Mouse (Mus musculus): ENCODE measurements around the gene Ankrd10. TPM values are rescaled to one million over a fixed set of nuclear protein-coding genes. Genes with fewer than 3 reads are reported as not detected.

The Ankrd10 gene
- polyA plus RNA-seq, 1 experiment from 2014 or later, result 71.4 TPM

DNA sequence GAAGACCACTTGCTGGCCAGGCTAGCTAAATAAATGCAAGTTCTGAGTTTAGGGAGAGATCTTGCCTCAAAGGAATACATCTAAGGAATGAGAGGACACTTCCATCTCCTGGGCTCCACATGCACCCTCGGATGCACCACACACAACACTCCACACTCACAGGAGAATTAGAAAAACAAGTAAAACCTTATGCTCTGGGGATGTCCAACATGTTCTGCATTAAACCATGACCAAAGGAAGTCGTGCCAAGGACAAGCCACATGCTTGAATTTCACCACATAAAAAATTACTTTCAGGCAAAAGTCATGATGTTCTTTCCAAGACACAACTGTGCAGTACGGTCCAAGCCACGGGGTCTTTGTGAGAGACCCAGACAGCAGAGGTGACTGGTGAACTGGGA is 43.7 kb downstream of the Ankrd10 start:
- no peaks in the 10 kb centered on the region for H3K4me1 ChIP-seq (ENCODE audit: control insufficient read depth, insufficient read depth, low read depth, low read length)
- H3K9me3 ChIP-seq (ENCODE audit: control insufficient read depth, low read length), result no peaks in the 10 kb centered on the region
- H3K27ac ChIP-seq (ENCODE audit: low read depth, low read length), result no peak overlapping the region
- no peaks in the 10 kb centered on the region for H3K27me3 ChIP-seq (replicated peaks; ENCODE audit: control insufficient read depth, insufficient read depth, low read length)
- 81% methylated on average over 4 of the region's 4 CpGs for WGBS
- no peak overlapping the region for H3K4me2 ChIP-seq (ENCODE audit: low read length)
- H3K36me3 ChIP-seq (ENCODE audit: control insufficient read depth, insufficient read depth, low read length), result no peaks in the 10 kb centered on the region
- H3K4me3 ChIP-seq (ENCODE audit: low read length), result no peak overlapping the region
- H3K9ac ChIP-seq (ENCODE audit: low read depth, low read length), result no peak overlapping the region
- no peak for ATAC-seq

DNA sequence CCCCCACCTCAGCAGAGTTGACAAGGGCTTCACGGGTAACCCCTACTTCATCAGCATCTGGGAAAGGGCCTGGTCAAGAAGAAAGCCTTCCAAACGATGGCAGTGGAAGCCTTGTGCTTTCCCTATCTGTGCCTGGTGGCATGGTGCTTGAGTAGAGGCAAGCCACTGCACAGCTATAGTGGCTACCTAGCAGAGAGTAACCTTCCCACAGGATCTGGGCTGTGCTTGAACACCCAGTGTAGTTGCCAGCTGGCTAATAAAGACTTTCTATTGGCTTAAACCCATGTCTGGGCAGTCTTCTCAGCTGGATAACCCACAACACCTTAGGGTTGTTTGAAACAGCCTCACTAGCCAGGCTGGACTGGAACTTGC is 49.2 kb downstream of the Ankrd10 start:
- Histone ChIP-seq H3K27ac (ENCODE audit: low read depth, low read length) (no peak overlapping the region), H3K9ac (ENCODE audit: low read depth, low read length) (no peak overlapping the region), H3K27me3 (replicated peaks; ENCODE audit: control insufficient read depth, insufficient read depth, low read length) (no peaks in the 10 kb centered on the region), H3K36me3 (ENCODE audit: control insufficient read depth, insufficient read depth, low read length) (no peaks in the 10 kb centered on the region), H3K4me1 (ENCODE audit: control insufficient read depth, insufficient read depth, low read depth, low read length) (no peaks in the 10 kb centered on the region), H3K9me3 (ENCODE audit: control insufficient read depth, low read length) (peaks cover 7% of the 10 kb centered on the region; the same call in 1 of the 2 replicates), H3K4me3 (ENCODE audit: low read length) (no peak overlapping the region), H3K4me2 (ENCODE audit: low read length) (no peak overlapping the region)
- no peak for ATAC-seq
- WGBS, result 85% methylated on average over 2 of the region's 2 CpGs

DNA sequence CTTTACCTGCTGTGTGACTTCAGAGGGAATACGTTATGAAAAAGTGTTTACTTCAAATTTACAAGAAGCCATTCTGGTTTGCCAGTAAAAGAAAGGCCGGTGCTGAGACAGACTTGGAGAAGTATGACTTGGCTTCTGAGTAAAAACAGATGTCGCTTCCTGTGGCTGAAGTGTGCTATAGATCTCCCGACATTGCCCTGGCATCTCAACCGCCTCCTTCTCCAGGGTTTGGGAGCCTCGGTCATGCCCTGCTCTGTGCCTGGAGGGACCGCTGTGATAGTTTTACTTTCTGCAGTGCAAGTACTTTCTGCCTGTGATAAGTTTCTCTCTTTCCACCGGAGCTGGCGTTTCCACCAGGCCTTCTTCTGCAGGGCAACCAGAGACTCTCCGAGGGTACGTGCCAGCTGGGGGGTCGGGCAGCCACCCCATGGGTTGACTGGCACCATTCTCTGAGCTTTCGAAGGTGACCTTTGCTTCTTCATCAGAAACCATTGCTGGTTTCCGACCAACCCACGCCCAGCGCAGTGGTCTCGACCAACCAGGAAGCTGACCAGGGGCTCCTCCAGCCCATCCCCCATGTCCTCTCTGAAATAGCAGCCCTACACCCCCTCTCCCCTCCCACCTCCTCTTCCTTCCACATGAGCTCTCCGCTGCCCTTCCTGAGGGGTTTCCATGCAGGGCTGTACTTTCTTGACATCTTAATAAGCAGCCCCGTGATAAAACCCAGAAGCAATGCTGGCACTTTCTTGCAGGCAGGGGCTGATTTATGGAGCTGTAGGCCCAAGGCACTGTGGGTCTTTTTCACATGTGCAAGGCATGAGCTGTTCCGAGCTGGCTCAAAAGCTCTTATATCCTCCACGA is 49.8 kb downstream of the Ankrd10 start:
- no peaks in the 10 kb centered on the region for H3K36me3 ChIP-seq (ENCODE audit: control insufficient read depth, insufficient read depth, low read length)
- WGBS, result 86% methylated on average over 21 of the region's 21 CpGs
- no peak overlapping the region for H3K27ac ChIP-seq (ENCODE audit: low read depth, low read length)
- H3K4me2 ChIP-seq (ENCODE audit: low read length), result no peak overlapping the region
- H3K27me3 ChIP-seq (replicated peaks; ENCODE audit: control insufficient read depth, insufficient read depth, low read length), result no peaks in the 10 kb centered on the region
- peaks cover 7% of the 10 kb centered on the region; the same call in 1 of the 2 replicates for H3K9me3 ChIP-seq (ENCODE audit: control insufficient read depth, low read length)
- H3K4me3 ChIP-seq (ENCODE audit: low read length), result no peak overlapping the region
- no peak overlapping the region for H3K9ac ChIP-seq (ENCODE audit: low read depth, low read length)
- no peaks in the 10 kb centered on the region for H3K4me1 ChIP-seq (ENCODE audit: control insufficient read depth, insufficient read depth, low read depth, low read length)
- no peak for ATAC-seq

DNA sequence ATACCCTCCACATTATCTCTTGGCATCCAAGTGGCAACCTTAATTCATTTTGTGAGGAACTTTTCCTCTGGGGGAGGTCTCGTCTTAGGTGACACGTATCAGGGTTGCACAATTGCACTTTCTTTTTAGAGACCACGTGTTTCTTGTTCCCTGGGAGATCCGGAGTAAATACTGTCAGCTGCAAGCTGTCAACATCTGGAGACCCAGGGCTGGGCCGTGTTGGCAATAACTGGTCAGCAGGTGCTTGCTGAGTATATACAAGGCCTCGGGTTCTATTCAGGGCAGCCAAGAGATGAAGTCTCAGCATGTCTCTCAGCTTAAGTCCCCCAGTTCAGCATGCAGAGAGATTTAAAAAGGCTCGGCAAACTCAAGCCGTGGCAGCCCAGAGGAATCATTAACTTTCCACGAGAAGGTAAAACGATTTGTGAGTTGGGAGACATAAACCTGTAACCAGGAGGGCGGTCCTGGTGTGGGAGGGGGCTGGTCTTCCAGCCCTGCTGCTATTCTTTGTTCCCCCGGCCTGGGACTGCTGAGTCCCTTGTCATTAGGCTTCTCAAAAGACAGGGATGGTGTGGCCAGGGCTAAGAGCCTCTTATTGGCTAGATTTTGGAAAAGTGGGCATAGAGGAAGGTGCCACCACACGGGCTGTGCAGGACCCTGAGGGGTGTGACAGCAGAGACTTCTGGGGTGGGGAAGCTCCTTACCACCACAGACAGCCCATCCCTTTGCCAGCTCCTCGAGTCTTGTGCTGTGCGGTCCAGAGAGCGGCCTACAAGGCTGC is 59.8 kb downstream of the Ankrd10 start:
- no peaks in the 10 kb centered on the region for H3K27me3 ChIP-seq (replicated peaks; ENCODE audit: control insufficient read depth, insufficient read depth, low read length)
- 59% methylated on average over 16 of the region's 16 CpGs for WGBS
- no peak overlapping the region for H3K9ac ChIP-seq (ENCODE audit: low read depth, low read length)
- ATAC-seq, result no peak
- H3K36me3 ChIP-seq (ENCODE audit: control insufficient read depth, insufficient read depth, low read length), result no peaks in the 10 kb centered on the region
- H3K4me3 ChIP-seq (ENCODE audit: low read length), result no peak overlapping the region
- H3K9me3 ChIP-seq (ENCODE audit: control insufficient read depth, low read length), result no peaks in the 10 kb centered on the region
- no peak overlapping the region for H3K27ac ChIP-seq (ENCODE audit: low read depth, low read length)
- no peaks in the 10 kb centered on the region for H3K4me1 ChIP-seq (ENCODE audit: control insufficient read depth, insufficient read depth, low read depth, low read length)
- no peak overlapping the region for H3K4me2 ChIP-seq (ENCODE audit: low read length)

DNA sequence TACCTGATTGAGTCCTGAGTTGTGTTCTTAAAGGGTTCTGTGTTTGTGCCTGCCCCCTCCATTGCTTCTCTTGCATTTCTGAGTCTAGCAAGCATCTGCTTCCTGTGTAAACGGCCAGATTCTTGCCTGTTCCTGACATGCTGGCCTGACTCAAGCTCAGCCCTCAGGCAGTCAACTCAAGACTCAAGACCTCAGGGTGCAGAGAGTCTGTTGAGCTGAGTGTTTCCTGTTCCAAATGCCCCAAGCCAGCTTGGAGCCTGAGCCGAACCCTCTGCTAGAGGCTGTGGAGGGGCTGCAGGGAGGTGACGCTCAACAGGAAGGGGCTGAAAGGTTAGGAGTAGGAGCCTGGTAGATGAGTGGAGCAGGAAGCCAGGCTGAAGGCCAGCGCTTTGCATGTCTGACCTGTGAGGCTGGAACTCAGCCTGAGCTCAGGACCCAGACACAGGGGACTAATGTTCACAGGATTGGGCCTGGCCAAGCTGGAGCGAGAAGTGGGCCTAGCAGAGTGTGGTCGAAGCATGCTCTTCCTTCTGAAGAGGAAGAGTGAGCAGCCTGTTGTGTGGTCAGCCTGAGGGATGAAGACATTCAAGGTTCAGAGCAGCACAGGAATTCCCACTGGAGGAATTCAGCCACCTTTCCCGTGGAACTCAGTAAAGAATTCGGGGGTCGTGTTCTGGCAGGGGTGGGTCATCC is 60.5 kb downstream of the Ankrd10 start:
- Histone ChIP-seq H3K9ac (ENCODE audit: low read depth, low read length) (no peak overlapping the region), H3K36me3 (ENCODE audit: control insufficient read depth, insufficient read depth, low read length) (no peaks in the 10 kb centered on the region), H3K4me2 (ENCODE audit: low read length) (no peak overlapping the region), H3K4me1 (ENCODE audit: control insufficient read depth, insufficient read depth, low read depth, low read length) (no peaks in the 10 kb centered on the region), H3K9me3 (ENCODE audit: control insufficient read depth, low read length) (no peaks in the 10 kb centered on the region), H3K27me3 (replicated peaks; ENCODE audit: control insufficient read depth, insufficient read depth, low read length) (no peaks in the 10 kb centered on the region), H3K4me3 (ENCODE audit: low read length) (no peak overlapping the region), H3K27ac (ENCODE audit: low read depth, low read length) (no peak overlapping the region)
- ATAC-seq, result no peak
- WGBS, result 82% methylated on average over 9 of the region's 9 CpGs

DNA sequence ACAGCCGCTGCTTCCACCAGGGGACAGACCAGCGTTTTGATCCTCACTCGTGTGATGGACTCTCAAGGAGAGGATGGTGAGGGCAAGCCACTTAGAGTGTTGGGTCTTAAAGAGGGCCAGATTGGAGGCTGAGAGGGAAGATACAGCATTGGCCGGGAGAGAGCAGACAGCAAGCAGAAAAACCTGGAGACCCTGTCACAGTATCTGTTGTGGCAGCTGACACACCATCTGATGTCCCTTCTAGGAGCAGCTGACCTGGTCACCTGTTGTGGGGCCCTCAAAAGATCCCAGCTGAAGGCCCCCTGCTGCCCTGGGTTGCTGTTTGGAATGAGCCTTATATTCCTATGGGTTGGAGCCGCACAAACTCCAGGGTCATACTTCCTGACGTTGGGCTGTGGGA is 63.1 kb downstream of the Ankrd10 start:
- no peak overlapping the region for H3K9ac ChIP-seq (ENCODE audit: low read depth, low read length)
- no peaks in the 10 kb centered on the region for H3K27me3 ChIP-seq (replicated peaks; ENCODE audit: control insufficient read depth, insufficient read depth, low read length)
- no peak overlapping the region for H3K27ac ChIP-seq (ENCODE audit: low read depth, low read length)
- no peak for ATAC-seq
- no peak overlapping the region for H3K4me3 ChIP-seq (ENCODE audit: low read length)
- 80% methylated on average over 6 of the region's 6 CpGs for WGBS
- H3K4me2 ChIP-seq (ENCODE audit: low read length), result no peak overlapping the region
- no peaks in the 10 kb centered on the region for H3K4me1 ChIP-seq (ENCODE audit: control insufficient read depth, insufficient read depth, low read depth, low read length)
- H3K9me3 ChIP-seq (ENCODE audit: control insufficient read depth, low read length), result no peaks in the 10 kb centered on the region
- H3K36me3 ChIP-seq (ENCODE audit: control insufficient read depth, insufficient read depth, low read length), result no peaks in the 10 kb centered on the region

DNA sequence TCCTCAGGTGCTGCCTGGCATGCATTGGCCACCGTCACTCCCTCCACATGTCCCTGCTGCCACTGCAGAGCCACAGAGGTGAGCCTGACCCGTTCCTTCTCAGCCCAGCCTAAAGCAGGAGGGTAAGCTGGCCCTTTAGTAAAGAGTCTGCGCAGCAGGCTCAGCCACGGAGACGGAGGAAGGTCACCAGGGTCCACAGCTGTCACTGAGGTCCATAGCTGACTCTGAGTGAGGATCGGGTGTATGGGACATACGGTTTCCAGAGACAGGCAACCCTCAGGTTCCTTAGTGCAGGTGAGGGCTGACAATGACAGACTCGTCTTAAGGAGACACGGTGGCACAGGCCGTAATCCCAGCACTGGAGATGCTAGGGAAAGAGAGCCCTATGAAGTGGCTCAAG is 63.6 kb downstream of the Ankrd10 start:
- H3K4me3 ChIP-seq (ENCODE audit: low read length), result no peak overlapping the region
- no peak overlapping the region for H3K27ac ChIP-seq (ENCODE audit: low read depth, low read length)
- no peak overlapping the region for H3K9ac ChIP-seq (ENCODE audit: low read depth, low read length)
- H3K27me3 ChIP-seq (replicated peaks; ENCODE audit: control insufficient read depth, insufficient read depth, low read length), result no peaks in the 10 kb centered on the region
- H3K4me2 ChIP-seq (ENCODE audit: low read length), result no peak overlapping the region
- no peaks in the 10 kb centered on the region for H3K4me1 ChIP-seq (ENCODE audit: control insufficient read depth, insufficient read depth, low read depth, low read length)
- no peak for ATAC-seq
- 86% methylated on average over 10 of the region's 10 CpGs for WGBS
- peaks cover 2% of the 10 kb centered on the region; the same call in 1 of the 2 replicates for H3K36me3 ChIP-seq (ENCODE audit: control insufficient read depth, insufficient read depth, low read length)
- no peaks in the 10 kb centered on the region for H3K9me3 ChIP-seq (ENCODE audit: control insufficient read depth, low read length)

DNA sequence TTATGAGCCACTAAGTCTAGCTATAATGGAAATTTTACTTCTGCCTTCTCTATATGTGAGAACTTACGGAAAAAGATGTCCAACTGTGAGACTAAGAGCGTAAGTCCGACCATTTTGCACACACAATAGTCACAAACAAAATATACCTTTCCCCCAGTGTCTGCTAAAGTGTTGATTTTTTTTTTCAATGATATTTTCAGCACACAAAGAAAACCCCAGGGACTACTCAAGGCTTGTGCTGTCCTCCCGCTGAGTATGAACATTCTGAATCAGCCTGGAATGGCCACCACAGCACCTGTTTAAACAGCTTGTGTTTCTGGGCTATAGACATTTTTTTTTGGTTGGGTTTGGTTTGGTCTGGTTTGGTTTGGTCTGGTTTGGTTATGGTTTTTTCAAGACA is 64.8 kb downstream of the Ankrd10 start:
- 91% methylated on average over 4 of the region's 4 CpGs for WGBS
- no peak for ATAC-seq

More for the DNA sequence above, 64.8 kb downstream of the Ankrd10 start:
- Histone ChIP-seq H3K36me3 (ENCODE audit: control insufficient read depth, insufficient read depth, low read length) (peaks cover 4% of the 10 kb centered on the region; the same call in 1 of the 2 replicates), H3K4me3 (ENCODE audit: low read length) (no peak overlapping the region), H3K4me2 (ENCODE audit: low read length) (no peak overlapping the region), H3K9me3 (ENCODE audit: control insufficient read depth, low read length) (no peaks in the 10 kb centered on the region), H3K4me1 (ENCODE audit: control insufficient read depth, insufficient read depth, low read depth, low read length) (no peaks in the 10 kb centered on the region), H3K9ac (ENCODE audit: low read depth, low read length) (no peak overlapping the region), H3K27me3 (replicated peaks; ENCODE audit: control insufficient read depth, insufficient read depth, low read length) (no peaks in the 10 kb centered on the region), H3K27ac (ENCODE audit: low read depth, low read length) (no peak overlapping the region)
